Mouse (Mus musculus): ENCODE data around the gene Vezt. TPM values are rescaled to one million over a fixed set of nuclear protein-coding genes. Genes with fewer than 3 reads are reported as not detected.

The Vezt gene
- polyA plus RNA-seq, 1 experiment = 38.9 TPM

DNA sequence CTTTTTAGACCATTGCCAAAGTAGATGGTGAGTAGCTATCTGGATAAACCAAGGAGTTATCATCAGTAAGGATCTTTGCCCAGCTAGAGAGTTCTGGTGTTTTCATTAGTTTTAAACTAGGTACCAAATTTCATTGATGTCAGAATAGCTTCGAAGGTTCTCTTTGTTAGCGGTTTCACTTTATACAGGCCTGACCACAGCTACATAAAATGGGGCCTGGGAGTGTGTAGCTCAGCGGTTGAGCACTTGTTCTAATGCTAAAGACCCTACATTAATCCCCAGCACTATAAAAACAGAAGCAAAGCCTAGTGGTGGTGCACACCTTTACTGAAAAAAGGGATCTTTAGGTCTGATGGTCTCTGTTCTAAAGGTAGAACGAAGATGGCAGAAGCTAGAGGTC is 145.1 kb downstream of the Vezt start:
- H3K4me1 ChIP-seq (ENCODE audit: control insufficient read depth, insufficient read depth, low read length) = no peaks in the 10 kb centered on the region; the same call in 1 of the 2 replicates
- H3K27ac ChIP-seq (ENCODE audit: insufficient read depth, low read length) = no peak overlapping the region
- no peak overlapping the region; the same call in 1 of the 2 replicates for H3K4me3 ChIP-seq (ENCODE audit: insufficient read depth, low read length)
- TF ChIP-seq POLR2A (IDR thresholded peaks at IDR 0.05; ENCODE audit: extremely low read depth, insufficient read depth, low read length) (no peak), CTCF (IDR thresholded peaks at IDR 0.05; ENCODE audit: extremely low read depth, insufficient read depth, low read length) (no peak)

DNA sequence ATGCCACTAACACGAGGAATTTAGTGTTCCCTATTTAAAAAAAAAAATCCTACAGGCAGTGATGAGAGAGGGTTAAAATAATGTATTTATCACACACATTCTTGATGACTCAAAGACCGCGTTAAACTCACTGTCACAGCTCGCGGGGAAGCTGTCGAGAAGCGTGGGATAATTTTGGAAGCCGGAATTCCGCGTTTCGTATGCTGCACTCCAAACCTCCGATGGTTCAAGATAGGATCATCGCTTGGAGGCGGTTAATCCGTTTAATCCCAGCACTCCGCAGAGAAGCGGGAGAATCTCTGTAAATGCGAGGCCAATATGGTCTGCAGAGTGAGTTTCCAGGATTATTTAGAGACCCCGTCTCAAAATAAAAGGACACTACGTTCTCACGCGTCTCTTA is 145.6 kb downstream of the Vezt start:
- no peak for TF ChIP-seq POLR2A (IDR thresholded peaks at IDR 0.05; ENCODE audit: extremely low read depth, insufficient read depth, low read length)
- TF ChIP-seq CTCF (IDR thresholded peaks at IDR 0.05; ENCODE audit: extremely low read depth, insufficient read depth, low read length) = no peak
- no peaks in the 10 kb centered on the region; the same call in 1 of the 2 replicates for H3K4me1 ChIP-seq (ENCODE audit: control insufficient read depth, insufficient read depth, low read length)

DNA sequence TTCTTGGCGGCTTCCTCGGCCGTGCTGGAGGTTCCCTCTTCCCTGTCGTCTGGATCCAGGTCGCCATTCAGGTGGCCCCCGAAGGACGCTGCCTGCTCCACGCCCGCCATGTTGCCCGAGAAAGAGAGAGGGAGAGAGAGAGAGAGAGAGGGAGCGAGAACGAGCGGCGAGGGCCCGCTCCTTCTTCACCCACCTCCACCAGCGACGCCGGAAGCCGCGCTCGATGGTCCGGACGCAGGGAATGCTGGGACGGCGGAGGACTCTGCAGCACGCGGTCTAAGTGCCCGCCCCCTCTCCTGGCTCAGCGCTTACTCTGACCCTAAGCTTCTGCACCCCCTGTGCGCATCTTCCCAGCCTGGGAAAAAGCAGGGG is 146.1 kb downstream of the Vezt start:
- Histone ChIP-seq H3K4me3 (ENCODE audit: insufficient read depth, low read length) (peak overlapping the region; percentile 73), H3K27ac (ENCODE audit: insufficient read depth, low read length) (peak overlapping the region; percentile 75), H3K4me1 (ENCODE audit: control insufficient read depth, insufficient read depth, low read length) (no peaks in the 10 kb centered on the region; the same call in 1 of the 2 replicates)
- peak; percentile 70 for TF ChIP-seq POLR2A (IDR thresholded peaks at IDR 0.05; ENCODE audit: extremely low read depth, insufficient read depth, low read length)
- no peak for TF ChIP-seq CTCF (IDR thresholded peaks at IDR 0.05; ENCODE audit: extremely low read depth, insufficient read depth, low read length)

More for the DNA sequence above, 145.6 kb downstream of the Vezt start:
- Histone ChIP-seq H3K4me3 (ENCODE audit: insufficient read depth, low read length) (peak overlapping the region; percentile 73), H3K27ac (ENCODE audit: insufficient read depth, low read length) (no peak overlapping the region)

Other genes with a start within 250 kb of the Vezt start
- not detected in 2 replicates for gene Usp44, start 204.3 kb downstream of the Vezt start, polyA plus RNA-seq (2012; rRNA removed)
- 100 and 106 TPM in 2 replicates for gene Metap2, start 138.7 kb downstream of the Vezt start, polyA plus RNA-seq (2012; rRNA removed)
- gene Fgd6, start 184 bp upstream of the Vezt start, polyA plus RNA-seq (2012; rRNA removed) = 5.7 and 5.8 TPM in 2 replicates
- gene Nr2c1, start 112.2 kb upstream of the Vezt start, polyA plus RNA-seq (2012; rRNA removed) = 7.1 and 7.5 TPM in 2 replicates
- 225 and 233 TPM in 2 replicates for gene Ndufa12, start 162.9 kb upstream of the Vezt start, polyA plus RNA-seq (2012; rRNA removed)